Mouse (Mus musculus): ENCODE measurements around the gene Ccdc28b. TPM values are rescaled to one million over a fixed set of nuclear protein-coding genes. Genes with fewer than 3 reads are reported as not detected.

The Ccdc28b gene
- total RNA-seq, 1 experiment from 2014 or later, result 57.7 TPM

- no peak for ATAC-seq (replicated peaks in 1 of 2; ENCODE audit: insufficient read depth in 1 of 2, low FRiP score in 2 of 2, low TSS enrichment in 1 of 2, low read depth in 1 of 2, poor library complexity in 2 of 2, severe bottlenecking in 2 of 2)
Observed at GRCm38 (mm10) chr4:129609139-129609631, 14.6 kb downstream of the Ccdc28b start.

GRCm38 (mm10) chr4:129608426-129609025 lies 15.2 kb downstream of the Ccdc28b start:
- peak; percentile 90 to 96 for ATAC-seq (replicated peaks in 1 of 2; ENCODE audit: insufficient read depth in 1 of 2, low FRiP score in 2 of 2, low TSS enrichment in 1 of 2, low read depth in 1 of 2, poor library complexity in 2 of 2, severe bottlenecking in 2 of 2)

- peak; percentile 85 to 95 for ATAC-seq (replicated peaks in 1 of 2; ENCODE audit: insufficient read depth in 1 of 2, low FRiP score in 2 of 2, low TSS enrichment in 1 of 2, low read depth in 1 of 2, poor library complexity in 2 of 2, severe bottlenecking in 2 of 2)
Observed at GRCm38 (mm10) chr4:129600233-129601158, 23.3 kb downstream of the Ccdc28b start, which contains the start of the genes Eif3i and Tmem234. Gene Eif3i, minus strand, starts transcription at chr4:129600648. Gene Tmem234, plus strand, starts transcription at chr4:129600668.

GRCm38 (mm10) chr4:129588865-129589264 lies 34.9 kb downstream of the Ccdc28b start:
- ATAC-seq (replicated peaks in 1 of 2; ENCODE audit: insufficient read depth in 1 of 2, low FRiP score in 2 of 2, low TSS enrichment in 1 of 2, low read depth in 1 of 2, poor library complexity in 2 of 2, severe bottlenecking in 2 of 2), result no peak

GRCm38 (mm10) chr4:129586943-129587342 lies 36.8 kb downstream of the Ccdc28b start:
- no peak for ATAC-seq (replicated peaks in 1 of 2; ENCODE audit: insufficient read depth in 1 of 2, low FRiP score in 2 of 2, low TSS enrichment in 1 of 2, low read depth in 1 of 2, poor library complexity in 2 of 2, severe bottlenecking in 2 of 2)

- ATAC-seq (replicated peaks in 1 of 2; ENCODE audit: insufficient read depth in 1 of 2, low FRiP score in 2 of 2, low TSS enrichment in 1 of 2, low read depth in 1 of 2, poor library complexity in 2 of 2, severe bottlenecking in 2 of 2), result no peak
Observed at GRCm38 (mm10) chr4:129585773-129586172, 38.0 kb downstream of the Ccdc28b start.

- peak; percentile 88 to 89 for ATAC-seq (replicated peaks in 1 of 2; ENCODE audit: insufficient read depth in 1 of 2, low FRiP score in 2 of 2, low TSS enrichment in 1 of 2, low read depth in 1 of 2, poor library complexity in 2 of 2, severe bottlenecking in 2 of 2)
Observed at GRCm38 (mm10) chr4:129584884-129585608, 38.7 kb downstream of the Ccdc28b start.

GRCm38 (mm10) chr4:129584370-129584769 lies 39.4 kb downstream of the Ccdc28b start:
- no peak for ATAC-seq (replicated peaks in 1 of 2; ENCODE audit: insufficient read depth in 1 of 2, low FRiP score in 2 of 2, low TSS enrichment in 1 of 2, low read depth in 1 of 2, poor library complexity in 2 of 2, severe bottlenecking in 2 of 2)

- no peak for ATAC-seq (replicated peaks in 1 of 2; ENCODE audit: insufficient read depth in 1 of 2, low FRiP score in 2 of 2, low TSS enrichment in 1 of 2, low read depth in 1 of 2, poor library complexity in 2 of 2, severe bottlenecking in 2 of 2)
Observed at GRCm38 (mm10) chr4:129582251-129582650, 41.5 kb downstream of the Ccdc28b start.

- no peak for ATAC-seq (replicated peaks in 1 of 2; ENCODE audit: insufficient read depth in 1 of 2, low FRiP score in 2 of 2, low TSS enrichment in 1 of 2, low read depth in 1 of 2, poor library complexity in 2 of 2, severe bottlenecking in 2 of 2)
Observed at GRCm38 (mm10) chr4:129580347-129580746, 43.4 kb downstream of the Ccdc28b start.

- ATAC-seq (replicated peaks in 1 of 2; ENCODE audit: insufficient read depth in 1 of 2, low FRiP score in 2 of 2, low TSS enrichment in 1 of 2, low read depth in 1 of 2, poor library complexity in 2 of 2, severe bottlenecking in 2 of 2), result no peak
Observed at GRCm38 (mm10) chr4:129578466-129578865, 45.3 kb downstream of the Ccdc28b start, which contains the start of gene Fam167b. Gene Fam167b, minus strand, starts transcription at chr4:129578549.

GRCm38 (mm10) chr4:129577688-129578087 lies 46.1 kb downstream of the Ccdc28b start:
- no peak for ATAC-seq (replicated peaks in 1 of 2; ENCODE audit: insufficient read depth in 1 of 2, low FRiP score in 2 of 2, low TSS enrichment in 1 of 2, low read depth in 1 of 2, poor library complexity in 2 of 2, severe bottlenecking in 2 of 2)

GRCm38 (mm10) chr4:129576863-129577491 lies 46.8 kb downstream of the Ccdc28b start:
- ATAC-seq (replicated peaks in 1 of 2; ENCODE audit: insufficient read depth in 1 of 2, low FRiP score in 2 of 2, low TSS enrichment in 1 of 2, low read depth in 1 of 2, poor library complexity in 2 of 2, severe bottlenecking in 2 of 2), result peak in 1 of 2 experiments; percentile 59; a peak in 3 of 4 replicates

GRCm38 (mm10) chr4:129575171-129575844 lies 48.4 kb downstream of the Ccdc28b start:
- ATAC-seq (replicated peaks in 1 of 2; ENCODE audit: insufficient read depth in 1 of 2, low FRiP score in 2 of 2, low TSS enrichment in 1 of 2, low read depth in 1 of 2, poor library complexity in 2 of 2, severe bottlenecking in 2 of 2), result peak; percentile 87 to 88

GRCm38 (mm10) chr4:129573430-129573829 lies 50.3 kb downstream of the Ccdc28b start, which contains the start of gene Lck:
Gene Lck, minus strand, starts transcription at chr4:129573641.
- peak; percentile 24 to 36; a peak in 2 of 4 replicates for ATAC-seq (replicated peaks in 1 of 2; ENCODE audit: insufficient read depth in 1 of 2, low FRiP score in 2 of 2, low TSS enrichment in 1 of 2, low read depth in 1 of 2, poor library complexity in 2 of 2, severe bottlenecking in 2 of 2)

GRCm38 (mm10) chr4:129573093-129573370 lies 50.7 kb downstream of the Ccdc28b start:
- no peak for ATAC-seq (replicated peaks in 1 of 2; ENCODE audit: insufficient read depth in 1 of 2, low FRiP score in 2 of 2, low TSS enrichment in 1 of 2, low read depth in 1 of 2, poor library complexity in 2 of 2, severe bottlenecking in 2 of 2)
